Mouse (Mus musculus): ENCODE measurements at regions not wholly inside any gene's neighbourhood (a gene's known extent, or its start where the extent isn't known, plus 50 kb on each side); places are given as distances from the start of the nearest gene placed in this dataset.

DNA sequence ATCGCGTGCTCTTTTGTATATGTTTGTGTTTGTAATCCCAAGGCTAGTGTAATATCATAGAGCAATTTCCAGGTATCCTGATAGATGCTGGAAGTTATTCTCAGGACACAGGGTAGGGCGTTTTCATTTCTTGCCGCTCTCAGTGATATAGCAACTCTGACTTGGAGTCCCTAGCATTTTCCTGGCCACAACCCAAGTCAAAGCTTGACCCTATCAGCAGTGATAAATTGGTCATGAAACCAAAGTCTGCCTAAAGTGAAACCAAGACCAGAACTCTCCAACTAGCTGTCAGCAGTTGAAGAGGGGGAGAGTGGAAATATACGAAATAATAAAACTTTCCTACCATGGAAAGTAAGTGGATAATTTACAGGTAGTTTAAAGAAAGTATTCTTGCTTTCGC is 77.7 kb upstream of the Dyrk2 start:
- no peak for TF ChIP-seq CHD2 (IDR thresholded peaks at IDR 0.05; ENCODE audit: low read depth, low read length)
- no peak for TF ChIP-seq ZNF384 (IDR thresholded peaks at IDR 0.05; ENCODE audit: low read depth, low read length)
- TF ChIP-seq MAFK (IDR thresholded peaks at IDR 0.05; ENCODE audit: insufficient read depth, low read depth, low read length), result no peak
- no peak for TF ChIP-seq ZC3H11A (IDR thresholded peaks at IDR 0.05; ENCODE audit: borderline replicate concordance, low read depth, low read length)

All from ES-E14 (cell line).